Mouse (Mus musculus): ENCODE measurements around the gene Gm47995.

The Gm47995 gene

GRCm38 (mm10) chr1:151233756-151234155, 35.5 kb downstream of the Gm47995 start:
- 81% methylated on average over 3 of the region's 3 CpGs for WGBS

DNA sequence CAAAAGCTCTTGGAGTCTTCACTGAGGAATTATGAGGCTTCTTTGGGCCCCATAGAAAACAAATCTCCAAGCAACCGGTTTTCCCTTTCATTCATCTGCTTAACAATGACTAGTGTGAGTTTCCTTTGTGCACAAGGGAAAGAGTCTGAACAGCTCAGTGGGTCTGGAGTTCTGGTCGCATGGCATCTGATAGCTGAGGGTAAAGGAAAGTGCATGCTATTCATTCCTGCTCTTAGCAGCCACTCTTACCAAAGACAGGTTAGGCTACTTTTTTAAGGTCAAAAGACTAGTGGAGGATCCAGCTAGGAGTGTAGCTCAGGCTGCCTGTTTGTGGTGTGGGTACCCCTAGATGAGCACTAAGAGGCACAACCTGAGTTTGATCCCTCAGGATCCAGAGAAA, 37.3 kb downstream of the Gm47995 start:
- WGBS: 70% methylated on average over 2 of the region's 2 CpGs

DNA sequence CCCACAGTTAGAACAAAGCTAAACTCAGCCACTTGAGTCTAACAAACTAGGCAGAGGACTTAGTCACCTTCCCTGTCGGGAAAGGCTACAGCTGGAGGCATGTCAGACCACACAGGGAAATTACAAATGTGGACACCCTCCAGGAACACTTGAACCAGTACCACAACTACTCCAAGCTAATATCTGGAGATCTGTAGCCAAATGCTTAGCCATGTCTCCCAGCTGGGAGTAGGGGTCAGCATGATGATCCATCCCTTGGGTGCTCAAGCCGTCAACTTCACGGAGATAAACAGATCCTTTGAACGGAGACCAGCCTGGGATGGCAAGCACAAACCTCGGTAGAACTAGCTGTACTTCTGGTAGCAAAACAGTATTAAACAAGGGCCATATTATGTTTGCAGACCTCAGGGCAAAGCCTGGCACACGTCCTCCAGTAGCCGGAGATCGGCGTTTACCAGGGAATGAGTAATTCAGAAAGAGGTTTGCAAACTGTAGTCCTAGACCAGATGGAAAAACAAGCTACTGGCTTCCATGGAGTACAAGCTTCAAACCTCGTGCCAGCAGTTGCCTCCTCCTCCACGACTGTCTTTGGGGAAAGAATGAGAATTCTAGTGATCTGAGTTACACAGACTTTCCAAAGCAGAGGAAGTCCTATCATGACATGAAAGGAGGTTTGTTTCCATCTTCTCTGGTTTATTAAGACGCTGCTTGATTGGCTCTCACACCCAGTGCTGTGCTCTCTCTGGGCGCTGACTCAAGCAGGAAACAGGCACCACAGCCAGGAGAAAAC, 38.1 kb downstream of the Gm47995 start:
- WGBS: 29% methylated on average over 13 of the region's 13 CpGs

GRCm38 (mm10) chr1:151237780-151238179, 39.5 kb downstream of the Gm47995 start:
- WGBS: 91% methylated on average over 3 of the region's 3 CpGs

DNA sequence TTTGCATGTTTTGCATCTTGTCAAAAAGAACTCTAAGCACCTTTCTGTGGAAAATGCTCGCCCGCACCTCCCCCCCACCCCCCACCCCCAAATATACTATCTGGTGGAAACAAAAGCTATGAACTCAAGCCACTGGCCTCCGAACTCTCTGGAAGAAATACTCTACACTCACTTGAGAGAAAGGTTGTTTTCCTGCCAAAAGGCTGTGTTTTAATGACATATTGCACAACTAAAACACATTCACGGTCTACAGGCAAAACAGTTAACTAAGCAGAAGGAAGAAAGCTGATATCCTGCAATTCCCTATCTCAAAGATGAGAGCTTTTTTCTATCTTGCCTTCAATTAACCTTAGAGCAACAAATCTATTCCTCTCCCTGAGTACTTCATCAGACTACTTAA, 45.1 kb downstream of the Gm47995 start:
- 84% methylated on average over 4 of the region's 4 CpGs for WGBS

DNA sequence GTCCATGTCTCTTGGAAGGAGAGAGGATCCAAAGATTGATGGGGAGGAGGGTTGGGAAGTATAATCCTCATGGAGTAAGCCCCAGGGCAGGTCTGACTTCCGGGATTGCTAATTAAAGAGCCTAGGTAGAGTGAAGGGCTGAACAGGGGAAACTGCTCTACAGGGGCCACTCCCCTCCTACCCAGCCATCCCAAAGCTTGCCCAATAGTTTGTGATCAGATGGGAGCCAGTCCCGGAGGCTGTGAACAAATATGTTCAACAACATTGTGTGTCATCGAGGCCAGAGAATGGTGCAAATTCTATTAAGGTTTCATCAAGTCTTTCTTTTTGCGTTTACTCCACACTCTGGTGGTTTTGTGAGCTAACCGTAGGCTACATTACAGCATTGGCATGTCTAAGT, 45.8 kb downstream of the Gm47995 start:
- 93% methylated on average over 5 of the region's 5 CpGs for WGBS

- 92% methylated on average over 4 of the region's 4 CpGs for WGBS
Observed at GRCm38 (mm10) chr1:151244761-151245160, 46.5 kb downstream of the Gm47995 start.

GRCm38 (mm10) chr1:151245165-151245564, 46.9 kb downstream of the Gm47995 start:
- 82% methylated on average over 10 of the region's 10 CpGs for WGBS

DNA sequence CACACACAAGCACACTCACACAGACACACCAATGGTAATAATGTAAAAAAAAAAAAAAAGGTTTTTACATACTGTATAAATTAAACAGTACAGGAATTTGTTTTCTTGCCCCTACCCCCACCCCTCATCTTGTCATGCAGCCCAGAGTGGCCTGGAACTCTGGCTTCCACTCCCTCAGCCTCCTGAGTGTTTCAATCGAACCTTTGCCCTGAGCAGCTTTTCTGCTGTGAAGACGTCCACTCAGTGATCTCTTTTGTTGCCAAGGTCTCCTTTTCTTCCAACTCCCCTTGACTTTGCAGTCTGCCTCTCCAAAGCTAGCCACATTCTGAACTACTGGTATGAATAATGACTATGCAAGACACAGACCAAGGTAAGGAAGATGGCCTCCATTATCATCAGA, 47.6 kb downstream of the Gm47995 start:
- WGBS: 86% methylated on average over 2 of the region's 2 CpGs
